In genomic region chr12:33359209-33359608, GRCm38 (mm10) we compare ENCODE assay signal across 20 mouse cellular contexts. TPM values are rescaled to one million over a fixed set of nuclear protein-coding genes. Genes with fewer than 3 reads are reported as not detected.
"Had no signal": no experiment of that assay in that cellular context is flagged by ENCODE, and none has a peak within 500 bp of the region (broad histone marks: within the 10 kb centered on the region; RNA-seq: fewer than 3 reads in every experiment).

No protein-coding gene starts in this region.

- H3K4me3 ChIP-seq: intestine, embryonic 15.5 days; kidney, embryonic 15.5 days; liver, embryonic 13.5 days; megakaryocyte, embryonic 14.5 days; midbrain, embryonic 10.5 days; midbrain, embryonic 13.5 days had no signal

- DNase-seq: kidney, adult 11 months; kidney, adult 8-10 months; kidney, postnatal 10 days; kidney, postnatal 36 days; liver, embryonic 13.5 days; lung, adult 2 months; lung, postnatal 14 days; lung, postnatal 4 days; right cerebral cortex, postnatal 14 days; right cerebral cortex, postnatal 4 days; thymus, adult 2 months; thymus, postnatal 25 days had no signal

- ATAC-seq: intestine, embryonic 15.5 days; midbrain, embryonic 13.5 days had no signal

- H3K27ac ChIP-seq: intestine, embryonic 15.5 days; kidney, embryonic 15.5 days; liver, embryonic 13.5 days; midbrain, embryonic 10.5 days; stomach, postnatal 0 days had no signal

RNA-seq across cellular contexts. Expression of gene Efcab10, which starts 35.4 kb away (rescaled TPM):
- total RNA-seq: liver, adult 2 months; midbrain, postnatal 0 days had no signal
